Mouse (Mus musculus): ENCODE results near the gene Rxfp4. TPM values are rescaled to one million over a fixed set of nuclear protein-coding genes. Genes with fewer than 3 reads are reported as not detected.

Rxfp4 gene
- polyA plus RNA-seq (2016; fragmentation: Nextera tagmentation; extraction: Ambion mirVana): not detected in 2 replicates

DNA sequence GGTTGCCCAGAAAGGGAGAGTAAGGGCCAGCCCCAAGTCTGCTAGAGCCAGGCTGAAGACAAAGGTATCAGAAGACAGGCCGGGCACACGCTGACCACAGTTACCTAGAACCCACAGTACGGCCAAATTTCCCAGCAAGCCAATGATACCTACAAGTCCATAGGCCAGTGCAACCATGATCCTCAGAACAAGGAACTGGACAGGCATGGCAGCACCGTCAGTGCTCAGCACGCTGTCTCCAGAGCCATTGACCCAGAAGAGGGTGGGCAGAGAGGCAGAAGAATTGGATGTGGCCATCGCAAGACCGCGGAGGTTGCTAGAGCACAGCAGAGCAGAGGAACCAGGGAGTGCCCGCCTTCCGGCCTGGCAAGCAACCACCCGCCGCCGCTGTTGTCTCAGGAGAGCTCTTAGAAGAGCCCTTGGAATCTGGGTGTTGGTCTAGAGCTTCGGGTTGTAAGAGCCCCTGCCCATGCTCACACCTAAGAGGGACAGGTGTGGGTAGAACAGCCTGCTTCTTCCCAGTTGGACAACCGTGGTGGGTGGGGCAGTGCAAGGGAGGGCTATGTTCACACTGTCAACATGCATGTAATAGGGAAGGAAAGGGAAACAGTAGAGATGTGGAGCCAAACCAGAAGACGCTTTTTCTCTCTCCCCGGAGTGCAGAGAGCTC lies at the start of gene Rxfp4:
Rxfp4 (minus strand) TSS at position 297 of the 670 bp plus-strand sequence.
- H3K36me3 ChIP-seq: peaks cover 18% of the 10 kb centered on the region
- no peak within 1 kb of the TSS for H3K9ac ChIP-seq
- no peaks in the 10 kb centered on the region for H3K9me3 ChIP-seq (replicated peaks)
- 90% methylated on average over 17 of the region's 17 CpGs for WGBS
- no peak within 1 kb of the TSS for H3K4me2 ChIP-seq (replicated peaks)
- ATAC-seq (ENCODE audit: low FRiP score): no peak
- H3K4me1 ChIP-seq: 0 out of 2 replicates have a peak, but pooled peaks cover 3% of the 10 kb centered on the region
- H3K4me3 ChIP-seq: no peak within 1 kb of the TSS
- no peak within 1 kb of the TSS for H3K27ac ChIP-seq
- no peaks in the 10 kb centered on the region for H3K27me3 ChIP-seq

DNA sequence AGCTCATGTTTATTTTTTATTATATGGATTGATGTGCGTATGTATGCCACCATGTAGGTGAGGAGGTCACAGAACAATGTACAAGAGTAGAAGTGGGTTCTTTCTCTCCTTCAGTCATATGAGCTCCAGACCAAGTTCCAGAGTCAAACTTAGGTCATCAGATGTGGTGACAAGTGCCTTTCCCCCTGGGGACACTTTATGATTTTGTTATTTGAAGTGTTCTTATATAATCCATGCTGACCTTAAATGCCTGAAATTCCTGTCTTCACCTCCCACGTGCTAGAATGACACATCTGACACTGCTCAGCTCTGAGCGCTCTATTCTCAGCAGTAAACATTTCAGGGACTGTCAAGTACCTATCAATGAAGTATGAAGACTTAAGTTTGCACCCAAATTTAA lies 48.3 kb upstream of the Rxfp4 start:
- H3K27me3 ChIP-seq: no peaks in the 10 kb centered on the region
- no peak overlapping the region for H3K4me3 ChIP-seq
- WGBS: 77% methylated on average over 3 of the region's 3 CpGs
- peaks cover 83% of the 10 kb centered on the region for H3K36me3 ChIP-seq
- H3K4me1 ChIP-seq: no peaks in the 10 kb centered on the region
- H3K9me3 ChIP-seq (replicated peaks): no peaks in the 10 kb centered on the region
- H3K4me2 ChIP-seq (replicated peaks): no peak overlapping the region
- ATAC-seq (ENCODE audit: low FRiP score): no peak
- no peak overlapping the region for H3K27ac ChIP-seq
- no peak overlapping the region for H3K9ac ChIP-seq

GRCm38 (mm10) chr3:88700247-88700646 lies 47.3 kb upstream of the Rxfp4 start:
- Histone ChIP-seq H3K4me2 (replicated peaks) (no peak overlapping the region), H3K9me3 (replicated peaks) (no peaks in the 10 kb centered on the region), H3K4me1 (no peaks in the 10 kb centered on the region), H3K4me3 (no peak overlapping the region), H3K9ac (no peak overlapping the region), H3K36me3 (peaks cover 91% of the 10 kb centered on the region), H3K27me3 (no peaks in the 10 kb centered on the region), H3K27ac (no peak overlapping the region)
- ATAC-seq (ENCODE audit: low FRiP score): no peak
- 98% methylated on average over 3 of the region's 3 CpGs for WGBS

DNA sequence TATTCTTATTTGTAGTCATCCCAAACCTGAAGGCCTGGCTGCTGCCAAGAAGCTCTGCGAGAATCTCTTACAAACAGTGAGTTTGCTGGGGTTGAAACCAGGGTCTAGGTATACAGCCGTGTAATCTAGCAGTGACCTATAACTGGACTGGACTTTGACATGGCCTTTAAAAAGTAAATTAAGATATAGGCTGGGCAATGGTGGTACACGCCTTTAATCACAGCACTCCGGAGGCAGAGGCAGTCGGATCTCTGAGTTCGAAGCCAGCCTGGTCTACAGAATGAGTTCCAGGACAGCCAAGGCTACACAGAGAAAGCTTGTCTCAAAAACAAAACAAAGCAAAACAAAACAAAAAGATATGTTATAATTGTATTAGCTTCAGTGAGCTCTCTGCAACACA lies 45.9 kb upstream of the Rxfp4 start:
- 95% methylated on average over 6 of the region's 6 CpGs for WGBS

DNA sequence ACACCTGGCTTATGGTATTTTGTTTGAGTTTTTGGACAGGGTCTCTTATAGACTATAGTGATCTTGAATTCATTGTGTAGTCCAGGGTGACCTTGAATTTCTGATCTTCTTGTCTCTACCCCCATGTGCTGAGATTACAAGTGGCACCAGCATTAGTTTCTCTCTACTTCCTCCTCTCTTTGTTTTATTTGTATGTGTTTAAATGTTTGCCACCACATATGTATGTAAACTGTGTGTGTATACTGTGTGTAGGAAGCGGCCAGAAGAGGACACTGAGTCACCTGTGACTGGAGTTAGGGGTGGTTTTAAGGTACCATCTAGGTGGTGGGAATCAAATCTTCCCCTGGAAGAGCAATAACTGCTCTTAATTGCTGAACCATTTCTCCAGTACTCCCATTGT lies 45.1 kb upstream of the Rxfp4 start:
- Histone ChIP-seq H3K4me2 (replicated peaks) (no peak overlapping the region), H3K36me3 (peaks cover 90% of the 10 kb centered on the region), H3K9ac (no peak overlapping the region), H3K9me3 (replicated peaks) (no peaks in the 10 kb centered on the region), H3K27me3 (no peaks in the 10 kb centered on the region), H3K27ac (no peak overlapping the region), H3K4me1 (no peaks in the 10 kb centered on the region), H3K4me3 (no peak overlapping the region)
- 100% methylated on average over 1 of the region's 1 CpGs for WGBS
- ATAC-seq (ENCODE audit: low FRiP score): no peak

More for the DNA sequence above, 45.9 kb upstream of the Rxfp4 start:
- no peak overlapping the region for H3K4me3 ChIP-seq
- H3K27ac ChIP-seq: no peak overlapping the region
- no peak overlapping the region for H3K4me2 ChIP-seq (replicated peaks)
- H3K36me3 ChIP-seq: peaks cover 91% of the 10 kb centered on the region
- H3K9me3 ChIP-seq (replicated peaks): no peaks in the 10 kb centered on the region
- H3K4me1 ChIP-seq: no peaks in the 10 kb centered on the region
- H3K27me3 ChIP-seq: no peaks in the 10 kb centered on the region
- no peak for ATAC-seq (ENCODE audit: low FRiP score)
- H3K9ac ChIP-seq: no peak overlapping the region

- H3K4me1 ChIP-seq: no peaks in the 10 kb centered on the region
- no peak overlapping the region for H3K4me3 ChIP-seq
- H3K27ac ChIP-seq: no peak overlapping the region
- H3K9ac ChIP-seq: no peak overlapping the region
- no peak overlapping the region for H3K4me2 ChIP-seq (replicated peaks)
- H3K36me3 ChIP-seq: peaks cover 91% of the 10 kb centered on the region
- ATAC-seq (ENCODE audit: low FRiP score): no peak
- no peaks in the 10 kb centered on the region for H3K9me3 ChIP-seq (replicated peaks)
- H3K27me3 ChIP-seq: no peaks in the 10 kb centered on the region
These were observed 42.6 kb upstream of the Rxfp4 start for GRCm38 (mm10) chr3:88695545-88695944.

DNA sequence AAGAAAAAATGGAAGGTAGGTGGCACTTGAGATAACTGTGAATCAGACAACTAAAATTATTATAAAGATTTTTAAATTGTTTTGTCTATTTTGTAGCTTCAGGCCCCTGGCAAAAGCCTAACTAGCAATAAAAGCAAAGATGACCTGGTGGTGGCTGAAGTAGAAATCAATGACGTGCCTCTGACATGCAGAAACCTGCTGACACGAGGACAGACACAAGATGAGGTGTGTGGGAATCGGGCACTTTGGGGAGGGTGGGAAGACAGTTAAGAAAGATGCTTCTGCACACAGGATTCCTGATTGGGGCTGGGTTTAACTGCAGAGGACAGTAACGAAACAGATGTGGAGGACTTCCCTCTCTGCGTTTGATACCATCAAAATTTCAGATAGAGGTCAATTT lies 36.1 kb upstream of the Rxfp4 start:
- Histone ChIP-seq H3K9me3 (replicated peaks) (no peaks in the 10 kb centered on the region), H3K4me3 (no peak overlapping the region), H3K4me2 (replicated peaks) (no peak overlapping the region), H3K27ac (no peak overlapping the region), H3K4me1 (peaks cover 21% of the 10 kb centered on the region), H3K27me3 (no peaks in the 10 kb centered on the region), H3K9ac (no peak overlapping the region), H3K36me3 (peaks cover 51% of the 10 kb centered on the region)
- WGBS: 94% methylated on average over 5 of the region's 5 CpGs
- ATAC-seq (ENCODE audit: low FRiP score): no peak

DNA sequence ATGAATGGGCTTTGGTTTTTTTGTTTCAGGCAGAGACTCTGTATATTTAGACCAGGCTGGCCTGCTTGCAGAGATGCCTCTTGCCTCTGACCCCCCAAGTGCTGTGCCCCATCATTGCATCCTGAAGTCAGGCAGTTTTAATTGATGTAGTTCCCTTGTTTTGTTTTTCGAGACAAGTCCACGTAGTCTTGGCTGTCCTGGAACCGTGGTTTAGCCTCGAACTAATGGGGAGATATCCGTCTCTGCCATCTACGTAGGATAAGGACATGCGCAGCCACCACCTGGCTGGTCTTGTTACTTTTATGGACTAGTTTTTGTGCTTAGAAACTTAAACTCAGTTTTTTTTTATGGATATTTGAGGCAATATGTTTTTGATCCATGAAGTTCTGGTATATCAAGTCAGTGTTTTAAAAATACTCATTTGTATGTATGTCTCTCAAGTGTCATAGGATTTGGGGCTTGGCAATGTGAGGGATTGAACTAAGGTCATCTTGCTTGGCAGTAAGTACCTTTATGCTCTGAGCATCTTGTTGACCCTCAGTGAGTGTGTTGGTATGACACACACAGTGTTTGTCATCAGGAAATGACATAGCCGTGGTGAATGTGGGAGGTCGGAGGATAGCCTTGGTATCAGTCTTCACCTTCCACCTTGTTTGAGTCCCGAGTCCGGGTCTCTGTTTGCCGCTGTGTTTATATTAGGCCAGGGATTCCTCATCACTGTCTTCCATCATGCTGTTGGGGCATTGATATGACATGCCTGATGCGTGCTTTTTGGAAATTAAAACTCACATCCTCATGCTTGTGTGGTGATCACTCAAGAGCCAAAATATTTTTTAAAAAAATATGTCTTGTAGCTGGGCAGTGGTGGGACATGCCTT lies 34.0 kb upstream of the Rxfp4 start:
- no peaks in the 10 kb centered on the region for H3K27me3 ChIP-seq
- peaks cover 21% of the 10 kb centered on the region for H3K4me1 ChIP-seq
- H3K9me3 ChIP-seq (replicated peaks): no peaks in the 10 kb centered on the region
- WGBS: 55% methylated on average over 13 of the region's 13 CpGs
- no peak for ATAC-seq (ENCODE audit: low FRiP score)
- peak overlapping the region; percentile 98 for H3K9ac ChIP-seq
- peaks cover 35% of the 10 kb centered on the region for H3K36me3 ChIP-seq
- peak overlapping the region; percentile 97 for H3K4me3 ChIP-seq
- H3K27ac ChIP-seq: peak overlapping the region; percentile 97
- peak overlapping the region; percentile 77 for H3K4me2 ChIP-seq (replicated peaks)

DNA sequence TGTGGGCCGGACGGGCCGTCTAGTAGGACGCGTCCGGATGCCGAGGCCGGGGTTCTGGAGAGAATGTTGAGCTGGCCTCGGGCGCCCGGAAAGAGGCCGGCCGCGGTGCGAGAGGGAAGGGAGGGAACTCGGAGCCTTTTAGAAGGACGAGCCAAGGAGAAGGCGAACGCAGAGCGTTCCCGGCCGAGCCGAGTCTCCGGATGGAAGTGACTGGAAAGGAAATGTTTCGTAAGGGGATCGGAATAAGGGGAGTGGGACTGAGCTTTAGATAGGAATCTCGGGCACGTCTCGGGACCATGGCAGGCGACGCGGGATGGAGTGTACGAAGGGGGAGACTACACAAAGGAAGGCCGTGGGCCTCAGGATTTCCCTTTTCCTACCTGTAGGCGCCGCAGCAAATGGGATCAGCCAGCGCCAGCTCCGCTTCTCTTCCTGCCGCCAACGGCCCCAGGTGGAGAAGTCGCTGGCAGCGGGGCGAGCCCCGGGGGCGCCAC lies 33.1 kb upstream of the Rxfp4 start:
- Histone ChIP-seq H3K27ac (peak overlapping the region; percentile 97), H3K4me2 (replicated peaks) (peak overlapping the region; percentile 77), H3K9ac (peak overlapping the region; percentile 98), H3K4me1 (peaks cover 21% of the 10 kb centered on the region), H3K27me3 (no peaks in the 10 kb centered on the region), H3K36me3 (peaks cover 26% of the 10 kb centered on the region), H3K4me3 (peak overlapping the region; percentile 97), H3K9me3 (replicated peaks) (no peaks in the 10 kb centered on the region)
- WGBS: under 1% methylated on average over 44 of the region's 45 CpGs
- peak; percentile 86 for ATAC-seq (ENCODE audit: low FRiP score)

DNA sequence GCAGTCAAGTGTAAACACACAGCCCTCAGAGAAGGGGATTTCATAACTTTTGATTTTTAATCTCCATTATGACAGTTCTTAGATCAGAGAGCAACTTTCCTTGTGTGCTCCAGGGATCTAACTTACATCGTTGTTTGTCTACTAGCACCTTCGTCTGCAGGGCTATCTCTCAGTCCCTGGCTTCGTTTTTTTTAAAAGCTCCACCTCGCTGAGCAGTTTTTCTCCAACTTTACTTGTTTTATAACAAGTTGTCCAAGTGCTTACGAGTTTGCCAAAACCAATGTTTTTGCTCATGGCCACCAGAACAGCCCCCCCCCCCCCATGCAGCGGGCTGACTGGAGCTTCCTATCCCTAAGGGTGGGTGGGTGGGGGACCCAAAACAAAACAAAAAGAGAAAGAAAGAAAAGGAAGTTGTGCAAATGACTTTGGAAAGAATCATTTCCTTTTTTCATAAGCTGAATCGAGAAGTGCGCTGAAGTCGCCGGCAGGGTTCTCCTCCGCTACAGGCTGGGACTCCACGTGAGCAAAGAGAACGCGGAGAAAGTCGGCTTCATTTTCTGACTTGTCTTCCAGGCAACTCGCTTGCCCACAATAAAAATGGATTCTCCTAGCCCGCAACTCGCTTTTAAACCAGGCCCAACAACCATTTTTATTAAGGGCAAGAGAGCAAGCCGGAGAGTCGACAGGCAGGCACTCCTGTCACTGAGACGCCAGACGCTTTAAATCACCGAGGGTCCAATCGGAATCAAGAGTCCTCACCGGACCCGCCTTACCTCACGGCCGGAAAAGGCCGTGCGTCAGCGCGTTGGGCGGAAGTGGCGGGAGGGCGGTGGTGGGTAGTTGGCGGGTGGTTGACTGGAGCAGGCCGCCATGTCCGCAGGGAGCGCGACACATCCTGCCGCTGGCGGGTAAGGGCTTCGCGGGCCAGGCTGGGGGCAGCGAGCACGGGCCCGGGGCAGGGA lies 32.3 kb upstream of the Rxfp4 start, which contains the start of gene Khdc4:
Khdc4 (plus strand) TSS at position 824 of the 962 bp plus-strand sequence.
- 1% methylated on average over 47 of the region's 47 CpGs for WGBS

GRCm38 (mm10) chr3:88684236-88684979 lies 31.5 kb upstream of the Rxfp4 start:
- Histone ChIP-seq H3K9me3 (replicated peaks) (no peaks in the 10 kb centered on the region), H3K27ac (peak overlapping the region; percentile 97), H3K27me3 (no peaks in the 10 kb centered on the region), H3K4me3 (peak overlapping the region; percentile 97), H3K9ac (no peak overlapping the region), H3K36me3 (peaks cover 10% of the 10 kb centered on the region), H3K4me2 (replicated peaks) (peak overlapping the region; percentile 77), H3K4me1 (peaks cover 21% of the 10 kb centered on the region)
- WGBS: 64% methylated on average over 8 of the region's 8 CpGs
- ATAC-seq (ENCODE audit: low FRiP score): no peak

More for the DNA sequence above, 32.3 kb upstream of the Rxfp4 start, which contains the start of gene Khdc4:
- H3K36me3 ChIP-seq: peaks cover 19% of the 10 kb centered on the region
- ATAC-seq (ENCODE audit: low FRiP score): peak; percentile 99
- H3K9ac ChIP-seq: peak within 1 kb of the TSS; percentile 98
- peak within 1 kb of the TSS; percentile 97 for H3K27ac ChIP-seq
- H3K9me3 ChIP-seq (replicated peaks): no peaks in the 10 kb centered on the region
- peak within 1 kb of the TSS; percentile 97 for H3K4me3 ChIP-seq
- H3K27me3 ChIP-seq: no peaks in the 10 kb centered on the region
- peaks cover 21% of the 10 kb centered on the region for H3K4me1 ChIP-seq
- peak within 1 kb of the TSS; percentile 77 for H3K4me2 ChIP-seq (replicated peaks)
